Mouse (Mus musculus) left cerebral cortex, adult 8-10 months (tissue): ENCODE data around the gene Sec14l4. TPM values are rescaled to one million over a fixed set of nuclear protein-coding genes. Genes with fewer than 3 reads are reported as not detected.

ENCODE experiments used
- DNase-seq, 2 experiments: peaks; one replicate each; pipeline ENCODE4 v3.0.0; 2022; ENCODE audit warnings: low spot score in 2 of 2
- total RNA-seq, 4 experiments: library from RNA; stranded (reverse); gene quantifications; 2 replicates each; pipeline ENCODE4 v1.2.4; 2022

Sec14l4 gene
- total RNA-seq, 4 experiments from 2014 or later, result 0.23 to 1.0 (median 0.37) TPM

GRCm38 (mm10) chr11:4027561-4028334 lies 3.5 kb upstream of the Sec14l4 start:
- DNase-seq, result peak; percentile 6 to 35

GRCm38 (mm10) chr11:4029343-4029742 lies 1.9 kb upstream of the Sec14l4 start:
- no peak for DNase-seq

- DNase-seq, result no peak
Measured at GRCm38 (mm10) chr11:4031961-4032360, 699 bp downstream of the Sec14l4 start.

GRCm38 (mm10) chr11:4033471-4033870 lies 2.2 kb downstream of the Sec14l4 start:
- no peak for DNase-seq

- DNase-seq, result no peak
Measured at GRCm38 (mm10) chr11:4034169-4034568, 2.9 kb downstream of the Sec14l4 start.

- no peak for DNase-seq
Measured at GRCm38 (mm10) chr11:4035116-4035892, 4.0 kb downstream of the Sec14l4 start.

- DNase-seq, result no peak
Measured at GRCm38 (mm10) chr11:4035916-4036315, 4.7 kb downstream of the Sec14l4 start.

- no peak for DNase-seq
Measured at GRCm38 (mm10) chr11:4036365-4037084, 5.3 kb downstream of the Sec14l4 start.

GRCm38 (mm10) chr11:4039951-4040350 lies 8.7 kb downstream of the Sec14l4 start:
- DNase-seq, result no peak

GRCm38 (mm10) chr11:4041123-4041625 lies 9.9 kb downstream of the Sec14l4 start:
- no peak for DNase-seq

- DNase-seq, result no peak
Measured at GRCm38 (mm10) chr11:4043081-4043480, 11.8 kb downstream of the Sec14l4 start.

- DNase-seq, result no peak
Measured at GRCm38 (mm10) chr11:4046526-4046925, 15.3 kb downstream of the Sec14l4 start.

GRCm38 (mm10) chr11:4047766-4048165 lies 16.5 kb downstream of the Sec14l4 start:
- DNase-seq, result no peak

GRCm38 (mm10) chr11:4048438-4048837 lies 17.2 kb downstream of the Sec14l4 start:
- DNase-seq, result no peak

GRCm38 (mm10) chr11:4053586-4053985 lies 22.3 kb downstream of the Sec14l4 start:
- DNase-seq, result peak; percentile 21 to 55

GRCm38 (mm10) chr11:4060866-4061575 lies 29.8 kb downstream of the Sec14l4 start:
- peak in 1 of 2 experiments; percentile 20 for DNase-seq

GRCm38 (mm10) chr11:4062523-4062922 lies 31.3 kb downstream of the Sec14l4 start:
- DNase-seq, result no peak

GRCm38 (mm10) chr11:4062981-4063380 lies 31.7 kb downstream of the Sec14l4 start:
- no peak for DNase-seq

- no peak for DNase-seq
Measured at GRCm38 (mm10) chr11:4064627-4065122, 33.4 kb downstream of the Sec14l4 start, which contains the start of gene Sec14l3. Gene Sec14l3 (plus strand): TSS chr11:4064841.

- DNase-seq, result no peak
Measured at GRCm38 (mm10) chr11:4069664-4070063, 38.4 kb downstream of the Sec14l4 start.

GRCm38 (mm10) chr11:4076633-4077032 lies 45.4 kb downstream of the Sec14l4 start:
- no peak for DNase-seq
